Comparison of ENCODE assay signal across 28 mouse cellular contexts in genomic region chr3:127642211-127642610, GRCm38 (mm10). TPM values are rescaled to one million over a fixed set of nuclear protein-coding genes. Genes with fewer than 3 reads are reported as not detected.
DNase-seq lines count a peak whose midpoint lies in the region; ATAC-seq and TF ChIP-seq lines count a peak whose summit lies in the region.
"Had no signal": no experiment of that assay in that cellular context is flagged by ENCODE, and none has a peak within 500 bp of the region (broad histone marks: within the 10 kb centered on the region; RNA-seq: fewer than 3 reads in every experiment).

No protein-coding gene starts in this region.

- H3K27me3 ChIP-seq in heart, embryonic 10.5 days (ENCODE audit: insufficient read depth, poor library complexity, severe bottlenecking) = peaks cover 99% of the 10 kb centered on the region
- H3K27me3 ChIP-seq in forebrain, embryonic 13.5 days = peaks cover 94% of the 10 kb centered on the region
- H3K27me3 ChIP-seq in midbrain, embryonic 14.5 days (ENCODE audit: control insufficient read depth, insufficient read depth, low read length) = peaks cover 84% of the 10 kb centered on the region
- H3K27me3 ChIP-seq: CH12.LX had no signal

- TF ChIP-seq CTCF in brain, embryonic 14.5 days (IDR thresholded peaks at IDR 0.05; ENCODE audit: borderline replicate concordance, extremely low read depth, insufficient read depth, insufficient read length) = no peak

- peaks cover 9% of the 10 kb centered on the region for H3K4me1 ChIP-seq in heart, embryonic 10.5 days
- H3K4me1 ChIP-seq in forebrain, embryonic 13.5 days = peaks cover 58% of the 10 kb centered on the region
- H3K4me1 ChIP-seq in midbrain, embryonic 14.5 days (ENCODE audit: control insufficient read depth, insufficient read depth, low read length) = peaks cover 26% of the 10 kb centered on the region

- no peak overlapping the region for H3K27ac ChIP-seq in heart, embryonic 10.5 days
- peak overlapping the region; percentile 63 for H3K27ac ChIP-seq in forebrain, embryonic 13.5 days
- no peak overlapping the region for H3K27ac ChIP-seq in midbrain, embryonic 14.5 days (replicated peaks; ENCODE audit: low read depth, low read length)
- H3K27ac ChIP-seq: left cerebral cortex, adult 2 months; limb, embryonic 10.5 days had no signal

- H3K9me3 ChIP-seq in heart, embryonic 10.5 days = no peaks in the 10 kb centered on the region
- H3K9me3 ChIP-seq in forebrain, embryonic 13.5 days (replicated peaks) = no peaks in the 10 kb centered on the region
- H3K9me3 ChIP-seq in midbrain, embryonic 14.5 days (ENCODE audit: control insufficient read depth, low read length) = no peaks in the 10 kb centered on the region
- H3K9me3 ChIP-seq: limb, embryonic 10.5 days had no signal

- no peak overlapping the region for H3K9ac ChIP-seq in forebrain, embryonic 13.5 days
- H3K9ac ChIP-seq in midbrain, embryonic 14.5 days (replicated peaks; ENCODE audit: low read length) = no peak overlapping the region
- H3K9ac ChIP-seq: liver, postnatal 0 days had no signal

- TF ChIP-seq POLR2A in brain, embryonic 14.5 days (IDR thresholded peaks at IDR 0.05; ENCODE audit: borderline replicate concordance, extremely low read depth, insufficient read depth, insufficient read length, poor library complexity, severe bottlenecking) = no peak

- intact Hi-C loops in gastrocnemius, postnatal 36 days (cut with DNase I) = no loop called here

- H3K4me3 ChIP-seq in heart, embryonic 10.5 days = no peak overlapping the region
- H3K4me3 ChIP-seq in forebrain, embryonic 13.5 days = no peak overlapping the region
- no peak overlapping the region for H3K4me3 ChIP-seq in midbrain, embryonic 14.5 days (replicated peaks; ENCODE audit: low read depth, low read length)
- H3K4me3 ChIP-seq: left cerebral cortex, adult 2 months; limb, embryonic 10.5 days; myocyte had no signal

- WGBS in heart, embryonic 10.5 days = 17% methylated on average over 5 of the region's 5 CpGs
- WGBS in forebrain, embryonic 13.5 days = 6% methylated on average over 5 of the region's 5 CpGs
- 1% methylated on average over 5 of the region's 5 CpGs for WGBS in midbrain, embryonic 14.5 days

- no peak for ATAC-seq in forebrain, embryonic 13.5 days
- ATAC-seq in midbrain, embryonic 14.5 days (ENCODE audit: low FRiP score, low TSS enrichment) = no peak
- ATAC-seq: liver, postnatal 0 days had no signal

- peak; percentile 60 for DNase-seq in heart, adult 11 months
- DNase-seq in heart, embryonic 10.5 days (ENCODE audit: low spot score) = no peak
- peak; percentile 69 for DNase-seq in brain, embryonic 14.5 days (ENCODE audit: low read depth)
- DNase-seq in midbrain, embryonic 14.5 days = peak; percentile 59
- DNase-seq in gastrocnemius, postnatal 36 days = no peak
- no peak for DNase-seq in adrenal gland, postnatal 25 days
- no peak for DNase-seq in frontal cortex, postnatal 14 days (ENCODE audit: low spot score in 2 of 2)
- DNase-seq: adrenal gland, postnatal 36 days; cerebellum, adult 18-20 months; cerebellum, postnatal 25 days; gastrocnemius, postnatal 14 days; kidney, adult 9 months; kidney, postnatal 36 days; liver, postnatal 0 days; lung, postnatal 14 days; thymus, postnatal 36 days had no signal

- peak overlapping the region; percentile 22 for H3K4me2 ChIP-seq in forebrain, embryonic 13.5 days
- no peak overlapping the region for H3K4me2 ChIP-seq in midbrain, embryonic 14.5 days (ENCODE audit: low read length)

- H3K36me3 ChIP-seq in heart, embryonic 10.5 days = no peaks in the 10 kb centered on the region
- no peaks in the 10 kb centered on the region for H3K36me3 ChIP-seq in forebrain, embryonic 13.5 days (ENCODE audit: poor library complexity, severe bottlenecking)
- no peaks in the 10 kb centered on the region for H3K36me3 ChIP-seq in midbrain, embryonic 14.5 days (ENCODE audit: control insufficient read depth, insufficient read depth, low read length)
- H3K36me3 ChIP-seq: limb, embryonic 10.5 days had no signal

RNA-seq across cellular contexts. Expression of gene Neurog2, which starts 9.3 kb away (rescaled TPM):
- 0.25 and 0.26 TPM in 2 replicates for polyA plus RNA-seq in heart, embryonic 10.5 days (2016; fragmentation: Nextera tagmentation; extraction: Ambion mirVana)
- 46.1 and 99.1 TPM in 2 replicates for polyA plus RNA-seq in brain, embryonic 14.5 days (2012; rRNA removed)
- 122 and 153 TPM in 2 replicates for polyA plus RNA-seq in forebrain, embryonic 13.5 days (2015; fragmentation: Nextera tagmentation; extraction: Ambion mirVana)
- 10.0 and 18.6 TPM in 2 replicates for polyA plus RNA-seq in midbrain, embryonic 14.5 days (2014; fragmentation: Nextera tagmentation; extraction: Ambion mirVana)
- not detected for total RNA-seq in gastrocnemius, postnatal 36 days (2021)
- not detected in 2 replicates for total RNA-seq in adrenal gland, postnatal 25 days (2021)
- total RNA-seq: adrenal gland, postnatal 36 days; CH12.LX; gastrocnemius, postnatal 14 days; heart, adult 8-10 months; hematopoietic stem cell, adult 5-6 weeks; liver, adult 2 months; megakaryocyte, adult 5-6 weeks; MEL had no signal
- polyA plus RNA-seq: heart, embryonic 16.5 days; limb, embryonic 10.5 days; liver, adult 2 months; liver, postnatal 0 days; myocyte; stomach, embryonic 14.5 days had no signal

Comparison
In these comparisons a context has a peak if more than half of its experiments do, and no peak if none do; other contexts are left out.
1. DNase-seq: peak in heart, adult 11 months (single experiment), brain, embryonic 14.5 days (single experiment) and midbrain, embryonic 14.5 days (single experiment); none in heart, embryonic 10.5 days (single experiment), gastrocnemius, postnatal 36 days (0 of 2), adrenal gland, postnatal 25 days (single experiment) and frontal cortex, postnatal 14 days (0 of 2).